Mouse (Mus musculus) MEL (cell line): ENCODE results near the gene Zfp747. TPM values are rescaled to one million over a fixed set of nuclear protein-coding genes. Genes with fewer than 3 reads are reported as not detected.

ENCODE experiments used
- DNase-seq: peaks from one replicate; pipeline ENCODE4 v3.0.0; 2011; ENCODE audit warnings: low read depth, low spot score
- H3K27ac ChIP-seq: 2 replicates; pipeline ENCODE4 v1.5.1; 2012; ENCODE audit warnings: low read depth, mild to moderate bottlenecking, control low read depth, low read length, moderate library complexity; ENCODE audit not compliant: control insufficient read depth
- H3K27me3 ChIP-seq, 2 experiments: fragments of 150-350 bp in 1 of 2; sonication (generic) in 1 of 2; 2 replicates each; pipeline ENCODE4 v1.6.1; 2012; ENCODE audit warnings: low read length in 2 of 2, mild to moderate bottlenecking in 2 of 2, improper control_type of control experiment in 1 of 2, moderate library complexity in 1 of 2; ENCODE audit not compliant: insufficient read depth in 2 of 2, control insufficient read depth in 1 of 2
- H3K36me3 ChIP-seq, 2 experiments: 2 replicates each; pipeline ENCODE4 v1.6.1; 2012 to 2014; ENCODE audit warnings: low read length in 2 of 2, improper control_type of control experiment in 1 of 2, inconsistent platforms in 1 of 2, mild to moderate bottlenecking in 1 of 2; ENCODE audit not compliant: insufficient read depth in 2 of 2, control insufficient read depth in 1 of 2
- H3K4me1 ChIP-seq, 2 experiments: fragments of 150-350 bp in 1 of 2; sonication (generic) in 1 of 2; 2 replicates each; pipeline ENCODE4 v1.6.1; 2012; ENCODE audit warnings: low read length in 2 of 2, improper control_type of control experiment in 1 of 2, mild to moderate bottlenecking in 1 of 2; ENCODE audit not compliant: insufficient read depth in 2 of 2, control insufficient read depth in 1 of 2
- H3K4me3 ChIP-seq, 2 experiments: fragments of 150-350 bp in 1 of 2; sonication (generic) in 1 of 2; 2 replicates each; pipeline ENCODE4 v1.5.1; 2012; ENCODE audit warnings: low read depth in 2 of 2, low read length in 2 of 2, mild to moderate bottlenecking in 2 of 2, moderate library complexity in 2 of 2, control low read depth in 1 of 2, improper control_type of control experiment in 1 of 2; ENCODE audit not compliant: control insufficient read depth in 1 of 2, insufficient read depth in 1 of 2
- H3K79me2 ChIP-seq: 2 replicates; pipeline ENCODE4 v1.6.1; 2012; ENCODE audit warnings: mild to moderate bottlenecking, low read length, moderate library complexity; ENCODE audit not compliant: control insufficient read depth, poor library complexity, insufficient read depth
- H3K9ac ChIP-seq: 2 replicates; pipeline ENCODE4 v1.6.1; 2012; ENCODE audit warnings: low read depth, mild to moderate bottlenecking, control low read depth, low read length, moderate library complexity; ENCODE audit not compliant: control insufficient read depth, poor library complexity, severe bottlenecking
- H3K9me3 ChIP-seq: fragments of 150-350 bp; sonication (generic); replicated peaks from 2 replicates; pipeline ENCODE4 v1.6.1; 2012; ENCODE audit warnings: mild to moderate bottlenecking, low read length, improper control_type of control experiment, moderate library complexity; ENCODE audit not compliant: insufficient read depth
- CHD1 ChIP-seq: IDR thresholded peaks from 2 replicates; pipeline ENCODE4 v1.6.1; 2012; ENCODE audit warnings: low read depth, mild to moderate bottlenecking, inconsistent platforms, low read length, improper control_type of control experiment
- CHD2 ChIP-seq: IDR thresholded peaks from 2 replicates; pipeline ENCODE4 v1.6.1; 2011; ENCODE audit warnings: low read length, improper control_type of control experiment
- CTCF ChIP-seq, 3 experiments: IDR thresholded peaks in 2 of 3; conservative IDR thresholded peaks in 1 of 3; 2 replicates each; pipeline ENCODE4 v1.5.1; 2011 to 2012; ENCODE audit warnings: low read length in 3 of 3, low read depth in 2 of 3, mild to moderate bottlenecking in 2 of 3, improper control_type of control experiment in 1 of 3, inconsistent platforms in 1 of 3, mixed read lengths in 1 of 3, moderate library complexity in 1 of 3; ENCODE audit not compliant: control insufficient read depth in 1 of 3, insufficient read depth in 1 of 3, poor library complexity in 1 of 3, severe bottlenecking in 1 of 3
- E2F4 ChIP-seq: IDR thresholded peaks from 2 replicates; pipeline ENCODE4 v1.6.1; 2011; ENCODE audit warnings: low read depth, low read length, improper control_type of control experiment, borderline replicate concordance
- ELF1 ChIP-seq: IDR thresholded peaks from 2 replicates; pipeline ENCODE4 v1.6.1; 2014; ENCODE audit warnings: low read depth, mild to moderate bottlenecking, inconsistent platforms, low read length, improper control_type of control experiment, moderate library complexity
- ETS1 ChIP-seq: IDR thresholded peaks from 2 replicates; pipeline ENCODE4 v1.6.1; 2012; ENCODE audit warnings: low read depth, mild to moderate bottlenecking, inconsistent platforms, low read length, improper control_type of control experiment, moderate library complexity
- GATA1 ChIP-seq: IDR thresholded peaks from 2 replicates; pipeline ENCODE4 v1.6.1; 2011; ENCODE audit warnings: low read depth, low read length, improper control_type of control experiment
- HCFC1 ChIP-seq: IDR thresholded peaks from 2 replicates; pipeline ENCODE4 v1.6.1; 2012; ENCODE audit warnings: low read depth, mild to moderate bottlenecking, inconsistent platforms, low read length, improper control_type of control experiment, moderate library complexity
- JUND ChIP-seq: IDR thresholded peaks from 2 replicates; pipeline ENCODE4 v1.6.1; 2011; ENCODE audit warnings: low read depth, mild to moderate bottlenecking, improper control_type of control experiment, low read length
- MAFK ChIP-seq: IDR thresholded peaks from 2 replicates; pipeline ENCODE4 v1.6.1; 2011; ENCODE audit warnings: low read depth, mild to moderate bottlenecking, low read length, improper control_type of control experiment, borderline replicate concordance
- MAX ChIP-seq: IDR thresholded peaks from 2 replicates; pipeline ENCODE4 v1.6.1; 2011; ENCODE audit warnings: low read length, improper control_type of control experiment
- MAZ ChIP-seq: IDR thresholded peaks from 2 replicates; pipeline ENCODE4 v1.6.1; 2012; ENCODE audit warnings: low read depth, mild to moderate bottlenecking, inconsistent platforms, low read length, improper control_type of control experiment
- MXI1 ChIP-seq: IDR thresholded peaks from 2 replicates; pipeline ENCODE4 v1.6.1; 2011; ENCODE audit warnings: mild to moderate bottlenecking, low read depth, low read length, improper control_type of control experiment
- MYB ChIP-seq: IDR thresholded peaks from 2 replicates; pipeline ENCODE4 v1.6.1; 2011; ENCODE audit warnings: mild to moderate bottlenecking, low read depth, low read length, improper control_type of control experiment
- MYC ChIP-seq: IDR thresholded peaks from 2 replicates; pipeline ENCODE4 v1.6.1; 2011; ENCODE audit warnings: low read depth, mild to moderate bottlenecking, low read length, improper control_type of control experiment, moderate library complexity
- NRF1 ChIP-seq: IDR thresholded peaks from 2 replicates; pipeline ENCODE4 v1.6.1; 2014; ENCODE audit warnings: low read depth, mild to moderate bottlenecking, inconsistent platforms, low read length, improper control_type of control experiment, moderate library complexity; ENCODE audit not compliant: poor library complexity, insufficient read depth, severe bottlenecking
- POLR2AphosphoS2 ChIP-seq: IDR thresholded peaks from 2 replicates; pipeline ENCODE4 v1.6.1; 2011; ENCODE audit warnings: low read length, improper control_type of control experiment
- POLR2AphosphoS5 ChIP-seq: IDR thresholded peaks from 2 replicates; pipeline ENCODE4 v1.6.1; 2012; ENCODE audit warnings: low read depth, borderline replicate concordance, mild to moderate bottlenecking, inconsistent platforms, low read length, moderate library complexity, mixed read lengths
- RCOR1 ChIP-seq: IDR thresholded peaks from 2 replicates; pipeline ENCODE4 v1.6.1; 2012; ENCODE audit warnings: low read depth, mild to moderate bottlenecking, inconsistent platforms, low read length, improper control_type of control experiment
- SIN3A ChIP-seq: IDR thresholded peaks from 2 replicates; pipeline ENCODE4 v1.6.1; 2012; ENCODE audit warnings: low read length, improper control_type of control experiment, inconsistent platforms
- TCF12 ChIP-seq: IDR thresholded peaks from 2 replicates; pipeline ENCODE4 v1.6.1; 2014; ENCODE audit warnings: low read depth, mild to moderate bottlenecking, inconsistent platforms, low read length, improper control_type of control experiment, moderate library complexity
- UBTF ChIP-seq: IDR thresholded peaks from 2 replicates; pipeline ENCODE4 v1.6.1; 2012; ENCODE audit warnings: low read depth, mild to moderate bottlenecking, inconsistent platforms, low read length, improper control_type of control experiment, moderate library complexity, borderline replicate concordance; ENCODE audit not compliant: insufficient read depth
- ZC3H11A ChIP-seq: IDR thresholded peaks from 2 replicates; pipeline ENCODE4 v1.6.1; 2012; ENCODE audit warnings: low read depth, mild to moderate bottlenecking, inconsistent platforms, low read length, improper control_type of control experiment
- ZMIZ1 ChIP-seq: IDR thresholded peaks from 2 replicates; pipeline ENCODE4 v1.6.1; 2012; ENCODE audit warnings: low read depth, mild to moderate bottlenecking, inconsistent platforms, low read length, improper control_type of control experiment, moderate library complexity
- ZNF384 ChIP-seq: IDR thresholded peaks from 2 replicates; pipeline ENCODE4 v1.6.1; 2012; ENCODE audit warnings: low read depth, mild to moderate bottlenecking, inconsistent platforms, low read length, improper control_type of control experiment
- polyA plus RNA-seq, 2 experiments: library from polyadenylated mRNA; stranded (reverse) in 1 of 2; unstranded in 1 of 2; fragments of >175 nt in 1 of 2; fragments of >200 nt in 1 of 2; gene quantifications; 2 replicates each; pipeline versions ENCODE4 v1.2.1 to v1.2.4; 2012; ENCODE audit warnings: low replicate concordance in 2 of 2, low read depth in 1 of 2; ENCODE audit not compliant: insufficient read length in 2 of 2, insufficient read depth in 1 of 2, missing spikeins in 1 of 2
- total RNA-seq: library from RNA; depleted of rRNA; stranded (reverse); fragments of 300-350 nt; gene quantifications from 2 replicates; pipeline ENCODE4 v1.2.3, GENCODE M21; 2012

The Zfp747 gene
- total and polyA plus RNA-seq, 3 experiments: 6.2 to 7.5 TPM; not detected in 1

DNA sequence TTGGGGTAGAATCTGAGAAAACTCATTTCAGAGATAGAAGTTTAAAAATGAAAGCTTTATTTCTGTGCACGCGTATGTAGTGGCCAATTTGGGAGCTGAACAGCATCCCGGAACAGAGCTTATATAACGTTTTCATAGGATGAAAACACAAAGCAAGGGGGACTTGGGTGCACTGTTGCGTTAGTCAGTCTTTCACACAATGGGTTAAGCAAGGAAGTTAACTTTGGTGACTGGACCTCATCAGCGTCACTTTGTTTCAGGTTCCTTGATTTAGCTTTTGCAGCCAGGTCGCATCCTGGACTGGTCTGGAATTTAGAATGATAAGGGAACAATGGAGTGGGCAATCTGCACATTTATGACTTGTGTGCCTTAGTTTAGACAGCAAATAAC is 18.1 kb upstream of the Zfp747 start:
- DNase-seq: no peak
- Histone ChIP-seq H3K9ac (peak overlapping the region; percentile 65), H3K9me3 (no peaks in the 10 kb centered on the region), H3K79me2 (peaks cover 3% of the 10 kb centered on the region; the same call in 1 of the 2 replicates), H3K27ac (peak overlapping the region; percentile 48), H3K4me1 (peaks cover 5 to 18% of the 10 kb centered on the region in 2 experiments; a peak in 3 of 4 replicates), H3K4me3 (peak overlapping the region; percentile 75 to 99), H3K27me3 (no peaks in the 10 kb centered on the region), H3K36me3 (peaks cover 0 to 8% of the 10 kb centered on the region in 2 experiments; a peak in 2 of 4 replicates)
- TF ChIP-seq MAFK (no peak), RCOR1 (no peak), MYC (peak; percentile 36; the same call in 1 of the 2 replicates), NRF1 (no peak), CHD2 (no peak), GATA1 (no peak), POLR2AphosphoS2 (no peak), UBTF (no peak), ELF1 (no peak), SIN3A (no peak), HCFC1 (no peak), TCF12 (no peak), MAX (peak; percentile 14; the same call in 1 of the 2 replicates), ZMIZ1 (no peak), MYB (no peak), CHD1 (peak; percentile 94), ZC3H11A (no peak), JUND (no peak), CTCF (IDR thresholded peaks at IDR 0.05 in 2 of 3, conservative IDR thresholded peaks at IDR 0.05 in 1 of 3; ENCODE audit: control insufficient read depth in 1 of 3, insufficient read depth in 1 of 3, low read depth in 2 of 3, low read length in 3 of 3, poor library complexity in 1 of 3, severe bottlenecking in 1 of 3) (no peak), MAZ (no peak), POLR2AphosphoS5 (no peak), ETS1 (no peak), MXI1 (no peak), ZNF384 (no peak), E2F4 (0 out of 2 replicates have a peak, but pooled peaks have one; percentile 38)
